Mouse (Mus musculus): ENCODE measurements around the gene Rnh1.

The Rnh1 gene

DNA sequence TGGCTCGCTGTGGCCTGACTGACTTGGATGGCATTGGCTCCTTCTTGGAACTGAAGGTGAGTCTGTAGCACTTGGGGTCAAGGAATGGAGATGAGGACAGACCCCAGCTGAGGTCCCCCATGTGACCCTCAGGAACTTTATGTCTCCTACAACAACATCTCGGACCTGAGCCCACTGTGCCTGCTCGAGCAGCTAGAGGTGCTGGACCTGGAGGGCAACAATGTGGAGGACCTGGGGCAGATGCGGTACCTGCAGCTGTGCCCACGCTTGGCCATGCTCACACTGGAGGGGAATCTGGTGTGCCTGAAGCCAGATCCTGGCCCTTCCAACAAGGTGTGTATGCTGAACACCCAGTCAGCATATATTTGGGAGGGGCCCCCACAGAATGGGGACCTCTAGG lies 32.8 kb upstream of the Rnh1 start:
- DNase-seq (ENCODE audit: low read depth, low spot score) = no peak

DNA sequence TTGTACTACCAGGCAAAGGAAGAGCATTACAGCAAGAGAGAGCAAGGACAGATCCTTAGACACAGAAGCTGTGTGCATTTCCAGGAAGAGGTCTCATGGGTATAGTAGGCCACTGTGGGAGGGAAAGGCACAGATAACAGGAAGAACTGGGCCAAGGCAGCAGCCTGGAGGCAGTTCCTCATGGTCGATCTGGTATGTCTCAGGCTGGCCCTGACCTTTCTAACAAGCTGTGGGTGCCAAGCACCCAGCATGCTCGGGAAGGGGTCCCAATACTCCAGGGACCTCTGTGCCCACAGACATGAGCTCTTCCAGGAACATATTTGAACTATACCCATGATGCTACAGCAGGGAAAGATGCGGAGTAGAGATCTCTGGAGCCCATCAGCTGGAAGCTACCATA lies 31.9 kb upstream of the Rnh1 start:
- no peak for DNase-seq (ENCODE audit: low read depth, low spot score)

DNA sequence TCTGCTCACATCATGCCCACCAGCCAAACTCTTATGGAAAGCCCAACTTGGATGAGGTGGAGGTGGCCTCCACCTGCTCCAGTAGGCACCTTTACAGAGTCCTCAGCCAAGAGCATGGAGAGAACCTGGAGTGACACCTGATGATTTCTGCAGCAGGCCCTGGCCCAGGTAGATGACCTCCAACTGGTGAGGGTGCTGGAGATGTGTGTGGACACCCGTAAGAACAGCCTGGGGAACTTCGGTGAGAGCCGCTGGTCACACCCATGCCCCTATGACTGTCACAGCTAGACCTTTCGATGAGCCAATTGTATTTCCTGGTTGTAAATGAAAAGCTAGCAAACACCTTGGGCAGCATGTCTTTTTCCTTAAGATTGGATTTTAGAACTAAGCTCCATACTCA lies 25.5 kb upstream of the Rnh1 start:
- no peak for DNase-seq (ENCODE audit: low read depth, low spot score)

DNA sequence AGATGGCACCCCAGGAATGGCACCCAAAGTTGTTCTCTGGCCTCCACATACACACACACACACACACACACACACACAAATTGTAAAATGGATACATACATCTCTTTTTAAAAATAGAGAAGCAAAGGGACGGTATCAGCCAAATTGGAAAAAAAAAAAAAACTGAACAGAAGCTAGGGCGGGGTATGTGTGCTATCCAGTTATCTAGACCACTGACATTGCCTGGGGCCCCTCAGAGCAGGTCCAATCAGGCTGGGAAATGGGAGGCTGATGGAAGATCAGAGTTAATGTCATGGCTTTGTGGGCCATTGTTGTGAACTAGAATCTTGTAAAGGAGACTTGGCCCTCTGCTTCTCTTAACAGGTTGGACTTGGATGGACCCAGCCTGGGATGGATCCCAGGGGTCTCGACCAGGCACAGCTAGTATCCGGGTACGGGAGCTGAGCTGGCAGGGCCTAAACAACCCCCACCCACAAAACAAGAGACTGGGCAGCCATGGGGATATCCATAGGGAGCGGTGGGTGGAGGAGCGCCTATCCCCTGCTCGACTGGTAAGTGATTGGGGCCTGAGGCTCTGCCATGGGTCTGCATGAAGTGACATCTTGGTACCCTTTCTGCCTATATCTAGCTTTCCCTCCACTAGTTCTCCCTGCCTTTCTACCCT lies 24.1 kb upstream of the Rnh1 start:
- DNase-seq (ENCODE audit: low read depth, low spot score) = no peak

DNA sequence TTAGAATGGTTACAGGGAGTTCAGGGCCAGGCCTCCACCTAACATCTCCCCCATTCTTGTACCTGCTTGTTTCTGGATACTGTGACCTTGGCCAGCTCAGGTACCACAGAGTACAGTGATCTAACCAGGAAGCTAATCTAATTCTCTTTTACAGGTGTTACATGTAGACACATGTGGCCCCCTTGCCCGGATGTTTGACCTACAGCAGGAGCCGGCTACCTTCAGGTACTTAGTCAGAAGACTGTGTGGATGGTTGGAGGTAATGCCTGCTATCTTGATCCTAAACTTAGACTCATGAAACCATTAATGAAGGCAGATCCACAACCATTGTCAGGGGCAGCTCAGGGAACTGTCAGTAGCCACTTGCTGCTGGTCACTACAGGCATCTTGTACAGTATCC lies 23.1 kb upstream of the Rnh1 start:
- no peak for DNase-seq (ENCODE audit: low read depth, low spot score)

DNA sequence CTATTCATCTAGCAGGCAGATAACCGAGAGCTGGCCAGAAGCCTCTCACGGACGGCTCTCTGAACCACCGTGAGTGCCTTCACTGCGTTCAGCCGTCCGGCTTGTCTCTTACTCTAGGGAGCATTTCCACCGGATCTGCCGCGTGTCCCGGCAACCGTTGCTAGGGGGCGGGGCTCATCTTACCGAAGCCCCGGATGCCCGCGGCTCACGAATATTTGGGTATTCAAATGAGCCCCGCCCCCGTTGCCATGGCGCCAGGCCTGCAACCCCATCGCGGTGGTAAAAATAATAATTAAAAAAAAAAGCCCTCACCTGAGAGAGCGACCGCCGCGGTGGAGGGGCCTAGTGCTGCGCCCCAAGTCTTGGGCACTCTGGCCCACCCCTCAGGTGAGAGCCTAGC lies 22.2 kb upstream of the Rnh1 start:
- peak; percentile 44 for DNase-seq (ENCODE audit: low read depth, low spot score)

DNA sequence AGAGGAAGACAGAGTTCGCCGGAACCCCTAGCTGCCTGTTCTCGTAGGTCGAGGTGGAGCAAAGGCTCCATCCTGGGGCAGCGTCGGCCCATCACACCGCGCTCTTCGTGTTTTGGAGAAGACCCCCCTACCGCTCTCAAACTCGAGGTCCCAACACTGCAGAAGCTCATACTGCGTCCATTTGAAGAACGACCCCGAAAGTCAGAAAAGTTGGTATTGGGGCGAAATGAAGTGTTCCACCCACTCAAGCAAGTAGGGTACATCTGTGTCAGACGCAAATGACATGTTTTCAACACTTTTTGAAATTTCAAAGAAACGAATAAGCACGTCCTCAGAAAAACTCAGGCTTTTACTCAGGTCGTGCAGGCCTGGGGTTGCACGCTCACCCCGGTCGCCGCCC lies 21.8 kb upstream of the Rnh1 start:
- peak; percentile 13 for DNase-seq (ENCODE audit: low read depth, low spot score)

DNA sequence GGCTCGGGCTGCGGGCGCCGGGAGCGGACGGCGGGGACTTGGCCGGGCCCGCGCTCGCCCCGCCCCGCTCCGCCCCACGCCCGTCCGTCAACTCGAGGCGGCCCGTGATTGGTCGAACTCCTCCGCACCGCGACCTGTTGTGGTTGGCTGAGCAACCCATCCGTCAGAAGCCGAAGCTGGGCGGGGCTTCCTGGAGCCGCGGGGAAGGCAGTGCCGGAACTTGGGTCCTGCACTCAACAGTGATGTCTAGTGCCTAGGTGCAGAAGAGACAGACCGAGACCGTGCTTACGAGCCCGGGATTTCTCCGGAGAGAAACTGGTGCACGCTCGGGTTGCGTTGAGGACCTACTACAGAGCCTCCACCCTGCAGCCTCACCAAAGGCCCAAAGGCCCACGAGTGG lies 21.3 kb upstream of the Rnh1 start, which contains the start of the genes Hras and Lrrc56:
Gene Hras (minus strand): TSS at position 58 of the 400 bp plus-strand sequence.
Gene Lrrc56 (plus strand): TSS at position 210 of the 400 bp plus-strand sequence.
- peak; percentile 92 for DNase-seq (ENCODE audit: low read depth, low spot score)

DNA sequence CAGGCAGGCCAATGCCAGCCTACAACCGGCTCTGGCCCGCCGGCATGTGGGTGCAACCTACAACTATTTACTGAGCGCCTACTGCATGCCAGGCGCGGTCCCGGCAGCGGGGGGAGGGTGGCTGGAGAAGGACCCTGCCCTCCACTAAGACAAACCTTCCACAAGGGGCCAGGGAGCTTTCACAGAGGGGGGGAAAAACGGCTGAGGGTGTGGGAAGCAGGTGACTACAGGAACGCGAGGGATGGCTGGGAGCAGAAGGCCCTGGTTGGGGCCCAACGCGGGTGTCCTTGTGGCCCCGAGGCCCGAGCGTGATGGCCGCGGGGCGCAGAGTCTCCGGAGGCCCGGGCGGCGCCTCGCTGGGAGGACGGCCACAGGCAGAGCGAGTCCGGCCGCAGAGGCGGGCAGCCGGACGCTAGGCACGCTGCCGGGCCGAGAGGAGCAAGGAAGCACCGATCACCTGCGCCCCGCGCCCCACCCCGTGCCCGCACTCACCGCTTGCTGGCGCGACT lies 20.7 kb upstream of the Rnh1 start:
- DNase-seq (ENCODE audit: low read depth, low spot score) = no peak

DNA sequence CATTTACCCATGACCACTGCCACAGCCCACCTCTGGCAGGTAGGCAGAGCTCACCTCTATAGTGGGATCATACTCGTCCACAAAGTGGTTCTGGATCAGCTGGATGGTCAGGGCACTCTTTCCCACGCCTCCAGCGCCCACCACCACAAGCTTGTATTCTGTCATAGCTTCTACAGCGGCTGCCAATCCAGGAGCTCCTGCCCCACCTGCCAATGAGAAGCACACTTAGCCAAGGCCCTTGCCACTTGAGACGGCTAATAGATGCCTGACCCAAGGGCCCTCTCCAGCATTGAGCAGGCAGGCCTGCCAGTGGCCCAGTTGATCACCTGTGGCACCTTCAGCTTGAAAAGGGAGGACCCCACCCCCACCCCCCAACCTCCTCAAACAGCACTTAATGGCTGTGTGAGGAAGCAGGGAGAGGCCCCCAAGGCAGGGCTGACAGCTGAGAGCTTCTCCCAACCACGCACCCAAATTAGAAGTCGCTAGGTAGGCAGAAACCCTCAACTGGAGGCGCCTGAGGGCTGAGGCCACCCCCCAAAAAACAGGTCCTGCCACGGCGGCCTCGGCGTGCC lies 20.2 kb upstream of the Rnh1 start:
- no peak for DNase-seq (ENCODE audit: low read depth, low spot score)

DNA sequence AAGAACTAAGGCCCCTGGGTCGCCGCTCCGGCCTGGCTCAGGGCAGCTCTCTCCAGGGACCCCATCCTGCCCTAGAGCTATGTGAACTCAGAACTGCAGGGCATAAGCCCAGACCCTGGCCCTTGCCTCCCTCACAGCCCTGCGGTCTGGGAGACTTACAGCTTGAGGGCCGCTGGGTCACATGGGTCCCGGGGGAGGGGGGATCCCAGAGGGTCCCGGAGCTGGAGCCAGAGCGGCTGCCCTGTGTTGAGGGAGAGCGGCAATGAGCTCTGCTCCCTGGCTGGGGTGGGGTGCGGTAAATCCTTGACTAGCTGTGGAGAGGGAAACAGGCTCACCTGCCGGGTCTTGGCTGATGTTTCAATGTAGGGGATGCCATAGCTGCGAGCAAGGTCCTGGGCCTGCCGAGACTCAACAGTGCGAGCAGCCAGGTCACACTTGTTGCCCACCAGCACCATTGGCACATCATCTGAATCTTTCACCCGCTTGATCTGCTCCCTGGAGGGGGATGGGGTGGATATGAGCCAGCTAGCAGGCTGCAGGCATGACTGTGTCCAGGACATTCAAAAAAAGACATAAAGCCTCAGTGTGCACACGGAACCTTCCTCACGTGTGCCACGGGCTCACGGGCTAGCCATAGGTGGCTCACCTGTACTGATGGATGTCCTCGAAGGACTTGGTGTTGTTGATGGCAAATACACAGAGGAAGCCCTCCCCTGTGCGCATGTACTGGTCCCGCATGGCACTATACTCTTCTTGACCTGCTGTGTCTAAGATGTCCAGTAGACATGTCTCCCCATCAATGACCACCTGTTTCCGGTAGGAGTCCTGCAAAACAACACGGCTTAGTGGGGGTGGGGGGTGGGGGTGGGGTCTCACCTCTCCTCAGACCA lies 19.4 kb upstream of the Rnh1 start:
- no peak for DNase-seq (ENCODE audit: low read depth, low spot score)

DNA sequence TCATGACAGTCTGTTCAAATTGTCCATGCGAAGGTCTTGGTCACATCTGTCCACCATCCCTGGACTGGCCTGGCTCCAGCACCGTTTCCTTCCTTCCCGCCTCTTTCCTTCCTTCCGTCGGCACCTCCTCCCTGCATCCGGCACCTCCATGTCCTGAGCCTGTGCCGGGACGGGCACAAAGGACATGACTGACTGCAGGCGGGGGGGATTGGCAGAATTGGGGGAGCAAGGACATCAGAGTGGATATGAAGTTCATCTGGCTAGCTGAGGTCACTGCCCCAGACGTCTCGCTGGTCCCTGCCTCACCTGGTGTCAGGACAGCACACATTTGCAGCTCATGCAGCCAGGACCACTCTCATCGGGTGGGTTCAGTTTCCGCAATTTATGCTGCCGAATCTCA lies 18.4 kb upstream of the Rnh1 start:
- no peak for DNase-seq (ENCODE audit: low read depth, low spot score)

DNA sequence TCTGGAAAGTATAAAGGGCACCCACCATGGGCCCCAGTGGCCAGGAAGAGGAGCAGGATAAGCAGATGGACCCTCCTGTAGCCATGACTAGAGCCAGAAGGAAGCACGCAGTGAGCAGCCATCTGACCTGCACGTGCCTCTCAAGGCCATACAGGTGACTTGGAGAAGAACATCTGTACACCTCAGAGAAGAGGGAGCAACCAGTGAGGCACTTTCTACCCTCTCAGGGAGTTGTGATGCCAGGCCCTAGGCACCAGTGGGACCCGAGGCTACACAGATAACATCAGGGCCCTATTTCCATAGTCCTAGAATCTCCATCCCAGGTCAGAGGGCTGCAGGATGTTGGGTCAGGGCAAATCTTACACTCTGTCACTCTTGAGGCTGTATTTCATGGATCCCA lies 17.6 kb upstream of the Rnh1 start:
- DNase-seq (ENCODE audit: low read depth, low spot score) = no peak

DNA sequence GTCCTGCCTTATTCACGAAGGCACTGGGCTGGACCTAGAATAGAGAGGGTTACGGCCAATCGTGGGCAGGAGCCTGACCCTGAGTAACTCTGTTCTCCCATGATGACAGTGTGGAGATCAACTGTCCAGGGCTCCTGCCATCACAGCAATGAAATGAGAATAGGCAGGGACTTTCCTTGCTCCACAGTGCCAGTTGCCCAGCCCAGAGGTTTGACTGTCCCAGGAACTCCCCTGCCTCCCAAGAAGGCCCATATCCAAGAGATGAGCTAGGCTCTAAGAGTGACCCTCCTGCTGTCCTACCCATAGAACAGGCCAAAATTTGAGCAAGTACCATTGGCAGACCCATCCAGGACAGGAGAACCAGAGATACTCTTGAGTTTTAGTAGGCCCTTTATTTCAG lies 16.1 kb upstream of the Rnh1 start:
- no peak for DNase-seq (ENCODE audit: low read depth, low spot score)

DNA sequence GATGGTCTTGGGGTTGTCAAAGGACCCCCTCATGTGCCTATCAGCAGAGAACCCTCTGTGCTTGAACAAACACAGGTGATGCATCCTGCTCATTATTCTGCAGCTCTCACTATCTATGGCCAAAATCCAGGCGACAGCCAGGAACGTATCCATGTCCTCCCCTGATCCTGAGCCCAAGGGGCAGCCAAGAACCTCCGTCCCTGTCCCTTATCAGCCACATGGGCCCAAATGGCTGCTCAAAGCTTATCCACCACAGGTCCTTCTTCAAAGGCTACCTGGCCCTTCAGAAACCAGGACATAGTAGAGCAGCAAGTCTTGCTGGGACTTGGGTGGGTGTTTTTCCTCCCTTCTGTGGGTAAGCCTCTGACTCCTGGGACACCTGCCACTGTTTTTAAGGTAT lies 15.5 kb upstream of the Rnh1 start:
- no peak for DNase-seq (ENCODE audit: low read depth, low spot score)

DNA sequence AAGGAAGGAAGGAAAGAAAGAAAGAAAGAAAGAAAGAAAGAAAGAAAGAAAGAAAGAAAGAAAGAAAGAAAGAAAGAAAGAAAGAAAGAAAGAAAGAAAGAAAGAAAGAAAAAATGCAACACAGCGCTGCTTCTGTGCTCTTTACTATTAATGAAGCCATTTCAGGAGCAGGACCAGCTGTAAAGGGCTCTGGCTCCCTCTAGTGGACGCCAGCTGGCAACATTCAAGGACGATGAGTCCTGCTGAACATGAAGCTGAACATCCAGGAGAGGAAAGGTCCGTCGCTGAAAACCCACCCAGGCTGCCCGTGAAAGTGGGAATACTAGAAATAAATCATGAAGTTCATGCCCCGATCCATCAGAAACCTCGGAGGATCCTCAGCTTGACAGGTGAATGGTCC lies 3.5 kb upstream of the Rnh1 start:
- peak; percentile 69 for DNase-seq (ENCODE audit: low read depth, low spot score)

DNA sequence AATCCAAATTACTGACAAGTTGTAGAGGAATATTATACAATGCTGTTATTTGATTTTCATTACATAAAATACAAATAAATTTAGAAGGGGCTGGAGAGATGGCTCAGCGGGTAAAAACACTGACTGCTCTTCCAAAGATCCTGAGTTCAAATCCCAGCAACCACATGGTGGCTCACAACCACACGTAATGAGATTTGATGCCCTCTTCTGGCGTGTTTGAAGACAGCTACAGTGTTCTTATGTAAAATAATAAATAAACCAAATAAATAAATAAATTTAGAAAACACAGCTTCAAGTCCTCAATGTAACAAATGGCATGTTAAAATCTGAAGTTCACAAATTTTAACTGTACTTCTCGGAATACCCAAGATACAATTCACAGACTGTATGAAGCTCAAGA lies 2.4 kb upstream of the Rnh1 start:
- DNase-seq (ENCODE audit: low read depth, low spot score) = no peak

DNA sequence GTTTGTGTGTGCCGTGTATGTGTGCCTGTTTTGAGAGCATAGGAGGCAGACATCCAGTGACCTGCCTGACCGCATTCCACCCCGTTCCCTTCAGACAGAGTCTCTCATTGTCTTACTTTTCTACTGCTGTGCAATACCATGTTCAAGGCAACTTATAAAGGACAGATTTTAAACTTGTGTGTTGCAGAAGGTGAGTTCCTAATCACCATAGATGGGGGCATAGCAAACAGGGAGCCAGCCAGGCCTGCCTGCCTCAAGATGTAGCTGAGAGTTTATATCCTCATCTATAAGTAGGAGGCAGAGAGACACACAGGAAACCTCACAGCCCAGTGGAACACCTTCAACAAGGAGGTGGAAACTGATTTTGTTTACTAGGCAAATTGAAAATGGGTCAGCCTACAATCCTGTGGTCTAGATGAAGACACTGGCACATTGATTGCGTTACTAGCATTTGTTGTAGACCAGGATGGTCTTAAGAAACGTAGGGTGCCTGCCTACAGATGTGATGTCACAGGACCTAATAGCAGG lies 730 bp upstream of the Rnh1 start:
- DNase-seq (ENCODE audit: low read depth, low spot score) = no peak

DNA sequence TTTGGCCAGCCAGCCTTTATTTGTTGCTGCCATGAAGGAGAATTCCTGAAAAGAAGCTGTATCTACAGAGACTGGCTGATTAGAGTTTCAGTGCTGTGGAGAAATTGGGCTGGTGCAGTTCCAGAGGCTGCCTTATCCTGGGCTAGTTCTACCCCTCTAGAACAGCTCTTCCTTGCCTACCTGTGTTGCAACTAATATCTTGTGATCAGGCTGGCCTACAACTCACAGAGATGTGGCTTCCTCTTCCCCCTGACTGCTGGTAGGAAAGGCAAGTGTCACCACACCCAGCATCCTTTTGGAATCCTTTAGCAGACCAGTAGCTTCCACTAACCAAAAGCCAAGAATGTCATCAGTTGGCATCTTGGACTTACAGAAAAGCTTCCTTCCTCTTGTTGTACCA lies 2.8 kb downstream of the Rnh1 start:
- no peak for DNase-seq (ENCODE audit: low read depth, low spot score)

DNA sequence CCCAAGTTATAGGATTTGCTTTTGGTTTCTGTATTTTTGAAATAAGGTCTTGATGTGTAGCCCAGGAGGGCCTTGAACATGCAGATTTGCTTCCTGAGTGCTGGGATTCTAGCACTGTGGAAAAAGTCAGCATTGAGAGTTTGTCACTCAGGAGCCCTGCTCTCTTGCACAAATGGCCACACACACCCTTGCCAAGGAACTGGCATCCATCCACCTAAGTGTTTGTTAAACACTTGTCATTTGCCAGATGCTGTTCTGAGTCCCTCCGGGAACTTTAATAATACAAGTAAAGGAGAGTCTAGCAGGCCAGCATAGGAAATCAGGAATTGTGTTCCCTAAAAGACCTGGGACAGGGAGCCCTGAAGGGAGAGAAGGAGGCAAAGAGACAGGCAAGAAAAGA lies 3.4 kb downstream of the Rnh1 start:
- no peak for DNase-seq (ENCODE audit: low read depth, low spot score)

DNA sequence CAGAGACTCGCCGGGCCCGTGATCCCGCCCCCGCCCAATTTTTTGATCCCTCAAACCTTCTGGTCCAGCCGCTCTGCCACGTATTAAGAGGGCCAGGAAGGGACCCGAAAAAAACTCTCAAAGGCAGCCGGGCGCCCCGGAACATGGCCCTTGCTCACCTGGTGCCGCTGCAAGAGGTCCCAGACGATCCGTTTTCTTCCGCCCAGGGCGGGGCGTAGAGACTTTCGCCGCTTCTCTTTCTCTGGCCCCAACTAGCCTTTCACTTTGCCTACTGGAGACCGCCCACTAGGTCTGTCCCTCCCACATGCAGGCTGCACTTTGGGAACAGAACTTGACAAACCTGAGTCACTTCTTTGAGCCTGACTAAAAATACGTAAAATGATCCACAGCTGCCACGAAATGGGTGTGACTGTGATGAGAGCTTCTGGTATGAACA lies 4.1 kb downstream of the Rnh1 start:
- peak; percentile 74 for DNase-seq (ENCODE audit: low read depth, low spot score)

DNA sequence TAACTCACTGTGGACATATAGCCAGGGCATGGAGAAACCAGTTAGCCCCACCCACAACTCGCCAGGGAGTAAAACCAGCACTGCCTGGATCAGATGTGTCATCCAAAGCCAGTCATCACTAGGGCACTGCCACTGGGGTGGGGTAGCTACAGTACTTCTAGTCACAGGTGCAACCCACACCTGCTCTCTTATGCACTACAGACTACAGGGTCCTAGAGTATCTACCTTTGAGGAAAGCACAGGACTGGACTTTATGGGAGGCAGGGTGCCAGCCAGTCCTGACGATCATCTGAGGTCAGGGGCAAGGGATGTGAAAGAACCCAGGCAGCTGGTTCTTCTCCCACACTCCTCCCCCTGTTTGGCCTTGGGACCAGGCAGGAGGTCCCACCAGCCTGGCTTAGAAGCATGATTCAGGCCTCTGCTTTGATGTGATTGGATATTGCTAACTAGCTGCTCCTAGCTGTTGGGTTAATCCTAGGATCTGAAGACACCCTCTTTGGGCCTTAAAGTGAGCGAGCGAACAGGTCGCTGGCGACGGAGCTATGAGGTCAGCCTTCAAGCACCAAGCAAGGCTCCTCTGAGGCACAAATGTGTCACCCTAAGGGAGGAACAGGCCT lies 4.6 kb downstream of the Rnh1 start:
- DNase-seq (ENCODE audit: low read depth, low spot score) = no peak
